Mouse (Mus musculus): ENCODE results near the gene Tunar. TPM values are rescaled to one million over a fixed set of nuclear protein-coding genes. Genes with fewer than 3 reads are reported as not detected.

Tunar gene
- polyA plus RNA-seq (2014; fragmentation: Nextera tagmentation; extraction: Ambion mirVana), result 0.51 and 0.77 TPM in 2 replicates

DNA sequence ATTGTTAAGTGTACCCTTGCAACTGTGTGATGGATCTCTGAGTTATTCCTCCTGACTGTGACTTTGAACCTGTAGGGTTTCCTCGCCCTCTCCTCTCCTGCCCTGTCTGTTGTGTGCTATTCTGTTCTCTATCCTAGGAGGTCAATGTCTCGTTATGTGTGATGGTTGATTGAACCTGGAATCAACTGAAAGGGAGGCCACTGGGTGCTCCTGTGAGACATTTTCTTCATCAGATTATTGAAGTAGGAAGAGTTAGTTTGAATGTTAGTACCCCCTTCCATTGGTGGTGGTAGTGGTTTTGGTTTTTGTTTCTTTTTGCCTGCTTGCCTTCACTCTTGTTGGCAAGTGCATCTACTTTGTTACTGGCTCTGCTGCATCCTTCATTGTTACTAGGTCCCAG, at the start of gene Tunar:
Tunar (plus strand) TSS at position 301 of the 400 bp plus-strand sequence.
- Histone ChIP-seq H3K4me2 (ENCODE audit: low read depth) (no peak within 1 kb of the TSS), H3K36me3 (ENCODE audit: control insufficient read depth, insufficient read depth, low read length) (no peaks in the 10 kb centered on the region), H3K4me1 (ENCODE audit: control insufficient read depth, insufficient read depth, low read length) (no peaks in the 10 kb centered on the region; the same call in 1 of the 2 replicates), H3K9me3 (ENCODE audit: control insufficient read depth, low read length) (no peaks in the 10 kb centered on the region), H3K9ac (ENCODE audit: low read length) (no peak within 1 kb of the TSS), H3K27me3 (ENCODE audit: control insufficient read depth, insufficient read depth, low read length) (peaks cover 21% of the 10 kb centered on the region), H3K27ac (ENCODE audit: low read depth, low read length) (no peak within 1 kb of the TSS), H3K4me3 (ENCODE audit: low read depth, low read length) (no peak within 1 kb of the TSS)
- 95% methylated on average over 2 of the region's 2 CpGs for WGBS
- DNase-seq (ENCODE audit: low spot score) (no peak), ATAC-seq (ENCODE audit: insufficient read depth, low FRiP score, low TSS enrichment) (no peak)

DNA sequence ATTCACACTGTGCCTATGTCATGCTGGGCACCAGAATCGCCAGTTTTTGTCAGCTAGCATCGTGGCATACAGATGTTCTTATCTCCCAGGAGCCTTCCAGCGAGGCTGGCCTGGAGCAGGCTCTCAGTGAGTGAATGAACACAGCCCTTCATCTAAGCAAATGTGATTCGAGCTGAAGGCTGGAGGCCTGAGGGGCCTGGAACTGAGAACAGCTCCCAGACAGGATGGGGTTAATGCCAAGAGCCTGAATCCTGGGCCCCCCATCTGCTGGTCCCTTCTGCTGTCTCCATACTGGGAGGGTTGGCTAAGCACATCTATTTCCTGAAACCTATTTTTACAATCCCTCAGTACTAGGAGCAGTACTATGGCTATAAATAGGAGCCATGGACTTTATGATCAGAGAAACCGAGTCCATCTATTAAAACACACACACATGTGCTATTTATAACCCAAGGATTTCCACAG, 21.1 kb upstream of the Tunar start:
- Histone ChIP-seq H3K9me3 (ENCODE audit: control insufficient read depth, low read length) (no peaks in the 10 kb centered on the region), H3K4me1 (ENCODE audit: control insufficient read depth, insufficient read depth, low read length) (no peaks in the 10 kb centered on the region), H3K9ac (ENCODE audit: low read length) (no peak overlapping the region), H3K27me3 (ENCODE audit: control insufficient read depth, insufficient read depth, low read length) (no peaks in the 10 kb centered on the region), H3K36me3 (ENCODE audit: control insufficient read depth, insufficient read depth, low read length) (no peaks in the 10 kb centered on the region), H3K27ac (ENCODE audit: low read depth, low read length) (no peak overlapping the region), H3K4me3 (ENCODE audit: low read depth, low read length) (no peak overlapping the region), H3K4me2 (ENCODE audit: low read depth) (no peak overlapping the region)
- DNase-seq (ENCODE audit: low spot score) (no peak), ATAC-seq (ENCODE audit: insufficient read depth, low FRiP score, low TSS enrichment) (no peak)
- WGBS, result 77% methylated on average over 5 of the region's 5 CpGs

DNA sequence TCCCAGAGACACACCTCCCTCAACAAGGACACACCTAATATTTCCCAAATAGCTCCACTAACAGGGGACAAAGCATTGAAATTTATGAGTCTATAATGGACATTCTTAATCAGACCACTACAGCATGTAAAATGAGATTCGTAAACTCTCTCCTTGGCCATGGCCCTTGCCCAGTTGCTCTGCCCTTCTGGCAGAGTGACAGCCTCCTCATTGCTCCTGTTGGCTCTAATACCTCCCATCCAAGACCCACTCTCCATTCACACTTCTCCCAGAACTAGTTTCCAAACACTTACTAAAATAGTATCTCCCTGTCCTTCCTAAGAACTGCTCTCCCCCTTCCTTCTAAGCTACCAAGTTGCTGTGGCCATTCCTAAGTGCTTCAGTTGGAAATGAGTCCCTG, 19.3 kb upstream of the Tunar start:
- WGBS, result 96% methylated on average over 1 of the region's 1 CpGs
- no peak for ATAC-seq (ENCODE audit: insufficient read depth, low FRiP score, low TSS enrichment)
- Histone ChIP-seq H3K27ac (ENCODE audit: low read depth, low read length) (no peak overlapping the region), H3K9ac (ENCODE audit: low read length) (no peak overlapping the region), H3K36me3 (ENCODE audit: control insufficient read depth, insufficient read depth, low read length) (no peaks in the 10 kb centered on the region), H3K4me1 (ENCODE audit: control insufficient read depth, insufficient read depth, low read length) (no peaks in the 10 kb centered on the region), H3K9me3 (ENCODE audit: control insufficient read depth, low read length) (no peaks in the 10 kb centered on the region), H3K4me3 (ENCODE audit: low read depth, low read length) (no peak overlapping the region), H3K4me2 (ENCODE audit: low read depth) (no peak overlapping the region), H3K27me3 (ENCODE audit: control insufficient read depth, insufficient read depth, low read length) (no peaks in the 10 kb centered on the region)
- no peak for DNase-seq (ENCODE audit: low spot score)

DNA sequence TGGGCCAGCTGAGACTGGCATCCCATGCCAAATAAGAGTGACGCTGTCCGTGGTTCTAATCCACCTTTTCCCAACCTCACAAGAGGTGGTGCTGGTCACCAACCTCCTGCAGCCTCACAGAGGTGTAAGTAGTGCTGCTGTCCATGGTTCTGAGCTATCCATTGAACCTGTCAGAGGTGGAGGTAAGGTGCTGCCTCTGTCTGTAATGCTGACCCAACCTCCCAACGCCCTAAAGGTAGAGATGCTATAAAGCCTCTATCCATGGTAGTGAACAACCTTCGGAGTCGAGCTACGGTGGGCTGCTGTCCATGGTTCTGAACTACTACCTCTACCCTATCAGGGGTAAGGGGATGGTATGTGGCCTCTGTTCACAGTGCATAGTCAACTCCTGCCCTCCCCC, 11.5 kb upstream of the Tunar start:
- H3K27me3 ChIP-seq (ENCODE audit: control insufficient read depth, insufficient read depth, low read length), result no peaks in the 10 kb centered on the region
- ATAC-seq (ENCODE audit: insufficient read depth, low FRiP score, low TSS enrichment) (no peak), DNase-seq (ENCODE audit: low spot score) (peak; percentile 47)
- H3K27ac ChIP-seq (ENCODE audit: low read depth, low read length), result no peak overlapping the region
- H3K4me2 ChIP-seq (ENCODE audit: low read depth), result no peak overlapping the region
- H3K9ac ChIP-seq (ENCODE audit: low read length), result no peak overlapping the region
- no peaks in the 10 kb centered on the region for H3K4me1 ChIP-seq (ENCODE audit: control insufficient read depth, insufficient read depth, low read length)
- no peaks in the 10 kb centered on the region for H3K36me3 ChIP-seq (ENCODE audit: control insufficient read depth, insufficient read depth, low read length)
- no peak overlapping the region for H3K4me3 ChIP-seq (ENCODE audit: low read depth, low read length)
- WGBS, result 23% methylated on average over 6 of the region's 6 CpGs
- no peaks in the 10 kb centered on the region for H3K9me3 ChIP-seq (ENCODE audit: control insufficient read depth, low read length)

DNA sequence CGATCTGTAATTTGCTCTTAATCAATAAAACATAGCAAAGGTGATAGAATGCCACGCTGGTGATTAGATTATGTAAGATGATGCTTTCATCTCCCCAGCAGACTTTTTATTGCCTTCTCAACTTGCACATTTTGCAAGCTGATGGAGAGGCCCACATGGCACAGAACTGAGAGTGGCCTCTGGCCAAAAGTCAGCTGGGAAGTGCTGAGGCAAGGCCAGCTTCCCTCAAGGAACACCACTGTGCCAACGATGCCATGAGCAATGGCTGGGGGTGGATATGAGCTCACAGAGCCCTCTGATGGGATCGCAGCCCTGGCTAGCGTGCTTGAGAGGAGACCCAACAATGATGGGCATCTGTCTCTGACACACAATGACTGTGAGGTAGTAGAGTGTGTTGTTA, 6.6 kb upstream of the Tunar start:
- Histone ChIP-seq H3K4me2 (ENCODE audit: low read depth) (no peak overlapping the region), H3K4me1 (ENCODE audit: control insufficient read depth, insufficient read depth, low read length) (no peaks in the 10 kb centered on the region), H3K27ac (ENCODE audit: low read depth, low read length) (no peak overlapping the region), H3K27me3 (ENCODE audit: control insufficient read depth, insufficient read depth, low read length) (no peaks in the 10 kb centered on the region), H3K36me3 (ENCODE audit: control insufficient read depth, insufficient read depth, low read length) (no peaks in the 10 kb centered on the region), H3K4me3 (ENCODE audit: low read depth, low read length) (no peak overlapping the region), H3K9ac (ENCODE audit: low read length) (no peak overlapping the region), H3K9me3 (ENCODE audit: control insufficient read depth, low read length) (no peaks in the 10 kb centered on the region)
- no peak for ATAC-seq (ENCODE audit: insufficient read depth, low FRiP score, low TSS enrichment)
- 66% methylated on average over 5 of the region's 5 CpGs for WGBS
- DNase-seq (ENCODE audit: low spot score), result no peak

DNA sequence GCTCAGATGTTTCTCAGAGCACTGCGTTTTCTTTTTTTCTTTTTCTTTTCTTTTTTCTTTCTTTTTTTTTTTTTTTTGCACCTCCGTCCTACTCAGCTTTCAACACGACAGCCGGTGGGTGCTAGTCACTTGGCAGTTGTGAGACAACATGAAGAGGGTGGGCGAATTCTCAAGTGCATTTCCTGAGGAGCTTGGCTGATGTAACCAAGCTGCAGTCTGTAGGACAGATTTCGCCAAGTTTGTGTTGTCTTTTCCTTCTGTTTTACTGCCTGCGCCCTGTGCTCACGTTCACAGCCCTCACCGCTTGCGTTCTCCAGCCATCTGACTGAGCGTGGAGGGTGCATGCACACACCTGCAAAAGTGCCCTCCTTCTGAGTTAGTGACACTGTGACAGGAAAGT, 5.3 kb upstream of the Tunar start:
- H3K36me3 ChIP-seq (ENCODE audit: control insufficient read depth, insufficient read depth, low read length), result no peaks in the 10 kb centered on the region
- no peak overlapping the region for H3K9ac ChIP-seq (ENCODE audit: low read length)
- H3K4me1 ChIP-seq (ENCODE audit: control insufficient read depth, insufficient read depth, low read length), result no peaks in the 10 kb centered on the region
- H3K27me3 ChIP-seq (ENCODE audit: control insufficient read depth, insufficient read depth, low read length), result no peaks in the 10 kb centered on the region
- no peak overlapping the region for H3K4me2 ChIP-seq (ENCODE audit: low read depth)
- ATAC-seq (ENCODE audit: insufficient read depth, low FRiP score, low TSS enrichment), result no peak
- WGBS, result 34% methylated on average over 11 of the region's 11 CpGs
- no peak overlapping the region for H3K4me3 ChIP-seq (ENCODE audit: low read depth, low read length)
- H3K27ac ChIP-seq (ENCODE audit: low read depth, low read length), result no peak overlapping the region
- DNase-seq (ENCODE audit: low spot score), result no peak
- no peaks in the 10 kb centered on the region for H3K9me3 ChIP-seq (ENCODE audit: control insufficient read depth, low read length)

DNA sequence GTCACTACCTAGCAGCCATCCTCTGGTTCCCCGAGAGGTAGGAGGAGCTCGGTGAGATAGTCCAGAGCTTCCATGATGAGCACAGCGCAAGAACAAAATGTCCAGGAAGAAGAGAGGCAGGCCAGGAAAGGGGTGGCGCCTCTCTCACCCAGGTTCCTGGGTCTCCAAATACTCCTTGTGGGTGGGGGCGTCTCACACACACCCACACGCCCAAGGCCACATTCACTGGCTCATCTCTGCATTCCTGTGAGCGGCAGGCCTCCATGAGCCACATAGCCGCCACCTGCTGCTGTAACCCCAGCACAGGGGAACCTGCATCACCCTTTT, 2.4 kb downstream of the Tunar start:
- 15% methylated on average over 8 of the region's 8 CpGs for WGBS
- no peaks in the 10 kb centered on the region for H3K36me3 ChIP-seq (ENCODE audit: control insufficient read depth, insufficient read depth, low read length)
- peaks cover 21% of the 10 kb centered on the region for H3K27me3 ChIP-seq (ENCODE audit: control insufficient read depth, insufficient read depth, low read length)
- H3K4me3 ChIP-seq (ENCODE audit: low read depth, low read length), result peak overlapping the region; percentile 55
- H3K9me3 ChIP-seq (ENCODE audit: control insufficient read depth, low read length), result no peaks in the 10 kb centered on the region
- no peaks in the 10 kb centered on the region; the same call in 1 of the 2 replicates for H3K4me1 ChIP-seq (ENCODE audit: control insufficient read depth, insufficient read depth, low read length)
- ATAC-seq (ENCODE audit: insufficient read depth, low FRiP score, low TSS enrichment) (peak; percentile 39; the same call in 1 of the 2 replicates), DNase-seq (ENCODE audit: low spot score) (no peak)
- peak overlapping the region; percentile 33; the same call in 1 of the 2 replicates for H3K9ac ChIP-seq (ENCODE audit: low read length)
- H3K4me2 ChIP-seq (ENCODE audit: low read depth), result peak overlapping the region; percentile 98
- H3K27ac ChIP-seq (ENCODE audit: low read depth, low read length), result no peak overlapping the region

DNA sequence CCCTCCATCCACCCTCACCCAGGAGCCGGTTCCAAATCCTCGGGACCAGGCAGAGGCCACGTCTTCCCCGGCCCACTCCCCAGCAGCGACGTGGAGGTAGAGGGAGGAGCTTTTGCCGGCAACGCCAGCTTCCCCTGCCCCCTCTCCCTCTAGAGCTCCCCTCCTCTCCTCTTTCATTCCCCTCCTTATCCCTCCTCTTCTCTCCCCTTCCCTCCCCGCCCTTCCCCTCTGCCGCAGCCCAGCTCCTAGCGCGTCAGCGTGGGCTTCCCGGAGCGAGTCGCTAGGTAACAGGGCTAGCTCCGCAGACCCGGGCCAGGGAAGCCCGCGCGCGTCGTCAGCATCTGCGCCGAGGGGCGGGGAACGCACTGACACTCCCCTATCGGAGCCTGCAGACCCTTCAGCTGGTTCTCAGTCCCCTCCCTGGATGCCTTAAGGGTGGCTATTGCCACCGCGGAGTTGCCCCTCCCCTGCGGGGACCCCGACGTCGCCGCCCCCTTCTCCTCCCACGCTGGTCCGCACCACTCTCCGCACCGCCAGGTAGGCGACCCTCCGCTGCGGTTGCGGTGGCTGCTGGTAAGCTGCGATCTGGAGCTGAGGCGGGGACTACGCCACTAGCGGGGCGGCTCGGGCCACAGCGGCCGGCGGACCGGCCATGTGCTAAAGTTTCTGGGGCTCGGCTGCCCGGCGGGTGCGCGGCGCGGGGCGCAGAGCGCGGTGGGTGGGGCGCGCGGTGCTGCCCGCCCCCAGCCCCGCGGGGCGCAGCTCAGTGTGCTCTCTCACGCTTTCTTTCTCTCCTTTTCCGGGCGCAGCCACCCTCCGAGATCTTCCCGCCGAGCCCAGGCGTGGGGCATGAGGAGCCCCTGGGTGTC, 3.0 kb downstream of the Tunar start:
- Histone ChIP-seq H3K36me3 (ENCODE audit: control insufficient read depth, insufficient read depth, low read length) (no peaks in the 10 kb centered on the region), H3K27ac (ENCODE audit: low read depth, low read length) (no peak overlapping the region), H3K9me3 (ENCODE audit: control insufficient read depth, low read length) (no peaks in the 10 kb centered on the region), H3K4me2 (ENCODE audit: low read depth) (peak overlapping the region; percentile 98), H3K4me3 (ENCODE audit: low read depth, low read length) (peak overlapping the region; percentile 55), H3K9ac (ENCODE audit: low read length) (peak overlapping the region; percentile 47), H3K4me1 (ENCODE audit: control insufficient read depth, insufficient read depth, low read length) (no peaks in the 10 kb centered on the region; the same call in 1 of the 2 replicates), H3K27me3 (ENCODE audit: control insufficient read depth, insufficient read depth, low read length) (peaks cover 21% of the 10 kb centered on the region)
- under 1% methylated on average over 61 of the region's 77 CpGs for WGBS
- ATAC-seq (ENCODE audit: insufficient read depth, low FRiP score, low TSS enrichment) (peak; percentile 72), DNase-seq (ENCODE audit: low spot score) (peak; percentile 77)

Data from neural tube, embryonic 11.5 days (tissue).